Mouse (Mus musculus) spleen, postnatal 10 days (tissue): ENCODE data around the gene Gm20388.
A peak's percentile ranks its signal among the peaks of the same experiment; 100 is the strongest.

Experiments
- DNase-seq, 2 experiments: peaks; one replicate each; pipeline ENCODE4 v3.0.0; 2021 to 2022; ENCODE audit warnings: low spot score in 2 of 2

Gm20388 gene

GRCm38 (mm10) chr8:121762999-121763699 is 1852.5 kb downstream of the Gm20388 start:
- DNase-seq, result no peak

- no peak for DNase-seq
Observed at GRCm38 (mm10) chr8:121763700-121764013, 1853.0 kb downstream of the Gm20388 start.

GRCm38 (mm10) chr8:121765594-121766138 is 1855.0 kb downstream of the Gm20388 start:
- DNase-seq, result no peak

GRCm38 (mm10) chr8:121769095-121769494 is 1858.5 kb downstream of the Gm20388 start:
- DNase-seq, result no peak

GRCm38 (mm10) chr8:121769621-121770020 is 1859.0 kb downstream of the Gm20388 start:
- DNase-seq, result no peak

GRCm38 (mm10) chr8:121770845-121771752 is 1860.5 kb downstream of the Gm20388 start:
- DNase-seq, result no peak

- no peak for DNase-seq
Observed at GRCm38 (mm10) chr8:121773876-121774275, 1863.2 kb downstream of the Gm20388 start.

GRCm38 (mm10) chr8:121782493-121782892 is 1871.9 kb downstream of the Gm20388 start:
- no peak for DNase-seq

GRCm38 (mm10) chr8:121786542-121786941 is 1875.9 kb downstream of the Gm20388 start:
- no peak for DNase-seq

GRCm38 (mm10) chr8:121788786-121789185 is 1878.1 kb downstream of the Gm20388 start:
- DNase-seq, result peak in 1 of 2 experiments; percentile 39

- DNase-seq, result no peak
Observed at GRCm38 (mm10) chr8:121792159-121792558, 1881.5 kb downstream of the Gm20388 start.

GRCm38 (mm10) chr8:121792627-121793026 is 1882.0 kb downstream of the Gm20388 start:
- DNase-seq, result no peak

GRCm38 (mm10) chr8:121794151-121794550 is 1883.5 kb downstream of the Gm20388 start:
- DNase-seq, result no peak

- DNase-seq, result no peak
Observed at GRCm38 (mm10) chr8:121795461-121795860, 1884.8 kb downstream of the Gm20388 start.

GRCm38 (mm10) chr8:121796406-121796805 is 1885.8 kb downstream of the Gm20388 start:
- peak in 1 of 2 experiments; percentile 36 for DNase-seq

- DNase-seq, result no peak
Observed at GRCm38 (mm10) chr8:121798401-121798800, 1887.8 kb downstream of the Gm20388 start.

GRCm38 (mm10) chr8:121804829-121805228 is 1894.2 kb downstream of the Gm20388 start:
- DNase-seq, result no peak

GRCm38 (mm10) chr8:121806126-121806525 is 1895.5 kb downstream of the Gm20388 start:
- DNase-seq, result no peak

- no peak for DNase-seq
Observed at GRCm38 (mm10) chr8:121808032-121808431, 1897.4 kb downstream of the Gm20388 start.

- no peak for DNase-seq
Observed at GRCm38 (mm10) chr8:121809524-121810155, 1899.0 kb downstream of the Gm20388 start.

GRCm38 (mm10) chr8:121811502-121811901 is 1900.9 kb downstream of the Gm20388 start:
- no peak for DNase-seq

- DNase-seq, result no peak
Observed at GRCm38 (mm10) chr8:121811931-121812570, 1901.4 kb downstream of the Gm20388 start.
